Mouse (Mus musculus): ENCODE measurements around the gene F2r. TPM values are rescaled to one million over a fixed set of nuclear protein-coding genes. Genes with fewer than 3 reads are reported as not detected.

Gene F2r
- polyA plus RNA-seq, 1 experiment from 2014 or later, result 81.7 TPM

DNA sequence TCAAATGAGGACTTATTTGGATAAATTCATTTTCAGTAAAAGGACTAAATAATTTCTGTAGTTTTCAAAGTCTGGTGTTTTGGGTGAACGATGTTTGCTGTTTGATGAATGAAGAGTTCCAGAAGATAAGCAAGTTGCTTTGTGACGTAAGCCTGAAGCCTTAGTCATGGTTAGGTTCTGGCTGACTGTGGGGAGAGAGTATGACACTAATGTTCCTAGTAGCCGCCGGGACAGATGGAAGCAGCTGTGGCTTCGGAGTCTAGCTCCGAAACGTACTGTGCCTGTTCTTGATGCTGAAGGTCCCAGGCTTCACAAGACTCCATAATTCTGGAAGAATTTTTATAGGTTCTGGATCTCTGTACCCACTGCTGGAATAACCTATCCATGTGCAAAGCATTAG lies 22.9 kb downstream of the F2r start:
- Histone ChIP-seq H3K9ac (no peak overlapping the region), H3K4me1 (no peaks in the 10 kb centered on the region), H3K4me3 (replicated peaks) (no peak overlapping the region), H3K9me3 (replicated peaks) (no peaks in the 10 kb centered on the region), H3K27me3 (no peaks in the 10 kb centered on the region), H3K36me3 (no peaks in the 10 kb centered on the region), H3K27ac (replicated peaks) (no peak overlapping the region), H3K4me2 (replicated peaks) (no peak overlapping the region)
- ATAC-seq (ENCODE audit: insufficient number of reproducible peaks, low FRiP score, low TSS enrichment, low read depth), result no peak
- WGBS, result 58% methylated on average over 7 of the region's 7 CpGs

- WGBS, result 35% methylated on average over 10 of the region's 10 CpGs
- no peak overlapping the region for H3K27ac ChIP-seq (replicated peaks)
- H3K4me3 ChIP-seq (replicated peaks), result no peak overlapping the region
- H3K4me2 ChIP-seq (replicated peaks), result no peak overlapping the region
- H3K27me3 ChIP-seq, result no peaks in the 10 kb centered on the region
- no peaks in the 10 kb centered on the region for H3K36me3 ChIP-seq
- H3K9me3 ChIP-seq (replicated peaks), result no peaks in the 10 kb centered on the region
- ATAC-seq (ENCODE audit: insufficient number of reproducible peaks, low FRiP score, low TSS enrichment, low read depth), result peak; percentile 32; the same call in 1 of the 2 replicates
- no peak overlapping the region for H3K9ac ChIP-seq
- H3K4me1 ChIP-seq, result no peaks in the 10 kb centered on the region
Observed at GRCm38 (mm10) chr13:95592860-95593259, 25.4 kb downstream of the F2r start.

DNA sequence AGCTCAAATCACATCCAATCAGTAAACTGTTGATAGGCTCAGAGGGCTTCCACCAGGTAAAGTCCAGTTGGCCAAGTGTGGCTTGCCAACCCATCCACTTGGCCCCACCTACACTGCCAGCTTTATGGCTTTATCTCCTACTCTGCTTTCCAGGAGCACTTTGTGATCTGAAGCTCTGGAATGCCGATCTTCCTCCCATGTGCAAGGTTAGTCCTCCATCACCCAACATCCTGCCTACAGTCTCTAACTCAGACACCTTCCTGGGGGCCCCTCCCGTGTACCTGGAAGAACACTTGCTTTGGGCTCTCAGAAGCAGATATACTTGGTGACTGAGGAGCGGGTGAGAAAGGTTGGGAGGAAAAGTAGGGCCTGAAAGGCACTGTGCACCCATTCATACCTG lies 26.7 kb downstream of the F2r start:
- Histone ChIP-seq H3K4me2 (replicated peaks) (no peak overlapping the region), H3K27ac (replicated peaks) (no peak overlapping the region), H3K27me3 (no peaks in the 10 kb centered on the region), H3K9me3 (replicated peaks) (no peaks in the 10 kb centered on the region), H3K4me3 (replicated peaks) (no peak overlapping the region), H3K36me3 (no peaks in the 10 kb centered on the region), H3K4me1 (no peaks in the 10 kb centered on the region), H3K9ac (no peak overlapping the region)
- no peak for ATAC-seq (ENCODE audit: insufficient number of reproducible peaks, low FRiP score, low TSS enrichment, low read depth)
- 88% methylated on average over 3 of the region's 3 CpGs for WGBS

DNA sequence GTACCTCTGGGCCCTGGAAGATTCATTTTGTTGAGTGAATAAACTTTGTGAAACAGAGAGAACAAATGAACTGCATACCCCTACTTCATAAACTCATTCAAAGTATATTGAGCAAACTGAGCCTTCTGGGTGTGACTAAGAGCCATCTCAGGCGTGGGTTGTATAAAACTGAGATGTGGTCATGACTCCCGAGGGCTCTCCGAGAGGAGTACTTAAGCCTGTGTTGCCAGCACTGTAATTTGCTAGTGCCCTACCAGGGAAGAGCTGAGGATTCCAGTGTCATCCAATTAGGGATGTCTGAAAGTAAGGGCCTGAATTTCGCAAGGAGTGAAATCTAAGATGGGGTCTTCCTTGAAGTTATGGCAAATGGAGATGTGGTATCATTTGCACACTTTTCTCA lies 30.7 kb downstream of the F2r start:
- Histone ChIP-seq H3K9me3 (replicated peaks) (no peaks in the 10 kb centered on the region), H3K4me3 (replicated peaks) (no peak overlapping the region), H3K27ac (replicated peaks) (no peak overlapping the region), H3K4me2 (replicated peaks) (no peak overlapping the region), H3K9ac (no peak overlapping the region), H3K4me1 (no peaks in the 10 kb centered on the region), H3K36me3 (no peaks in the 10 kb centered on the region), H3K27me3 (no peaks in the 10 kb centered on the region)
- ATAC-seq (ENCODE audit: insufficient number of reproducible peaks, low FRiP score, low TSS enrichment, low read depth), result no peak
- 82% methylated on average over 4 of the region's 4 CpGs for WGBS

GRCm38 (mm10) chr13:95584898-95585297 lies 33.4 kb downstream of the F2r start:
- Histone ChIP-seq H3K36me3 (no peaks in the 10 kb centered on the region), H3K4me1 (no peaks in the 10 kb centered on the region), H3K27ac (replicated peaks) (no peak overlapping the region), H3K4me3 (replicated peaks) (no peak overlapping the region), H3K9me3 (replicated peaks) (no peaks in the 10 kb centered on the region), H3K27me3 (no peaks in the 10 kb centered on the region), H3K4me2 (replicated peaks) (no peak overlapping the region), H3K9ac (no peak overlapping the region)
- ATAC-seq (ENCODE audit: insufficient number of reproducible peaks, low FRiP score, low TSS enrichment, low read depth), result no peak
- WGBS, result 69% methylated on average over 5 of the region's 5 CpGs

DNA sequence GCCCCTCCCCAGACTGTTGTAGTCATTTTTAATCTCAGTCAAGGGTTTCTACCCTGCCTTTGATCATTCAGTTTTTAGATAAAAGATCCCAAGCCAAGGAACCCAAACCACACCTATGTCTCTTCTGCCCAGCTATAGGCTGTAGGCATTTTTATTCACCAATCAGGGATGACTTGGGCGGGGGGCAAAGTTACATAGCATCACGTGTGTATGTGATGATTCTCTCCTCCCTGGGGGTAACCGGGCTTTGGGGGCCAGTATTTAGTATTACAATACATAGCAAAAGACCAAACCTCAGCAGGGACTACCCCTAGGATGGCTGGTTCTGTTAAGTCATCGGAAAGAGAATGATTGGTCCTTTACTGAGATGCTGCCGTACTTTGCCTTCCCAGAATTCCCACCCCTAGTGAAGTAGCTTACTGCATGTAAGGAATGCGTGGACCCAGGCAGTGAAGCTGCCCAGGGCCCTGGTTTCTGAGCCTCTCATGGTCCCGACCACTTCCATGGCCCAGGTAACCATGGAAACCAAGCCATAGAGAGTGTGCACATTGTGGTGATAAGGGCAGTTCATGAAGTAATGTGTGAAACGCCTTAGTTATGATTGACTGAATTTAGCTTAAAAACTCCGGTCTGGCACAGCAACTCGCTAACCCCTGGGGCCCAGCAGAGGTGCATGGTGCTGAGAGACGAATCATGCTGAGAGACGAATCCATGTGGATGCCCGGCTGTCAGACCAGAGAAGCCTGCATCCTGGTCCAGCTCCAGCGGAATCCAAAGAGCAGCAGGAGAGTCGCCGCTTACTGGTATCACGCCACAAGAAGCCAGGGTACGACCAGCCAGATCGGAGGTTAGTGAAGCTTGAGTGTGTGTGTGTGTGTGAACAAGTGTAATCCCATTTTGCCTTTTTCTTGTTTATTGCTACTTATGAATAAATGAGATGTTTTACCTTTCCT lies 34.8 kb downstream of the F2r start:
- Histone ChIP-seq H3K9ac (no peak overlapping the region), H3K4me3 (replicated peaks) (no peak overlapping the region), H3K4me1 (no peaks in the 10 kb centered on the region), H3K36me3 (no peaks in the 10 kb centered on the region), H3K27ac (replicated peaks) (no peak overlapping the region), H3K27me3 (no peaks in the 10 kb centered on the region), H3K9me3 (replicated peaks) (no peaks in the 10 kb centered on the region), H3K4me2 (replicated peaks) (no peak overlapping the region)
- ATAC-seq (ENCODE audit: insufficient number of reproducible peaks, low FRiP score, low TSS enrichment, low read depth), result no peak
- WGBS, result 69% methylated on average over 19 of the region's 19 CpGs

DNA sequence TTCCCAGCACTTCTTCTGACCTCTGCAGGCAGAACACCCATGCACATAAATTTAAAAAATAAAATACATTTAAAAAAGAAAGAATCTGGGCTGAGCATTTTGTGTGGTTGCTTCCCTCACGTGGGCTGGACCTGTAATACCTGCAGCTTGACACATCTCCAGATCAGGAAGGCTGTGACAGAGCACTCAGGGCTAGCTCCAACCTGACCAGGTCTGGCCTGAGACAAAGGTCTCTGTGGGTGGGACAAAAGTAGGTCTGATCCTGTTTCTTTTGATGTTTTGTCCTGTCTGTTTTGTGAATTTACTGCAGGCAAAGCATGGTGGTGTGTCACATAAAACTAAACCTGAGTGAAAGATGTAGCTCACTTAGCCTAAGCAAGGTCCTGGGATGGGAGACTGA lies 36.4 kb downstream of the F2r start:
- Histone ChIP-seq H3K9ac (no peak overlapping the region), H3K9me3 (replicated peaks) (no peaks in the 10 kb centered on the region), H3K27ac (replicated peaks) (no peak overlapping the region), H3K27me3 (no peaks in the 10 kb centered on the region), H3K36me3 (no peaks in the 10 kb centered on the region), H3K4me1 (no peaks in the 10 kb centered on the region), H3K4me3 (replicated peaks) (no peak overlapping the region), H3K4me2 (replicated peaks) (no peak overlapping the region)
- ATAC-seq (ENCODE audit: insufficient number of reproducible peaks, low FRiP score, low TSS enrichment, low read depth), result no peak
- 29% methylated on average over 1 of the region's 1 CpGs for WGBS

DNA sequence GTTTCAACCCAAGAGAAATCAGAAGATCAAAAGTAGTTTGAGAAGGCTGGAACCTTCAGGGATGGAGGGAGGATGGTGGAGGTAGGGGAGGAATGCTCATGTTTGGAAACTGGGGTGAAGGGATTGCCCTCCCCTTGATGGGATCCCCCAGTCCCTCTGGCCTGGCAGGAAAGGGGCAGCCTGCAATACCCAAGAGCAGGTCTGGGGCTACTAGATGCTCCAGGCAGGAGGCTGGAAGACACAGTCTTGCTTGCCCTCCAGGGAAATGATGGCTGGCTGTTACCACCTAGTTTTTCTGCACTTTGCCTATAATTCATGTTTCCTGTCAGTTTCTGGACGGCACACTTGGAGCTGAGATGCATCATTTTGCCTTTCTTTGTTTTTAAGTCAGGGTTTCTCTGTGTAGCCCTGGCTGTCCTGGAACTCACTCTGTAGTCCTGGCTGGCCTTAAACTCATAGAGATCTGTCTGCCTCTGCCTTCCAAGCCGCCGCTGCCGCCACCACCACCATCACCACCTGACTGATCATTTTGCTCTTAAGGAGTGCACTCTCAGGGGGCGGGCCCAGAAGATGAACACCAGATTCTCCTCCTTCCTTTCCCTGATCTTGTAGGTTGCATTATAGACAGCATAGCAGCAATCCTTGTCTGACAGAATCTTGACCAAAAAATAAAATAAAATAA lies 40.1 kb downstream of the F2r start:
- H3K27ac ChIP-seq (replicated peaks), result no peak overlapping the region
- H3K27me3 ChIP-seq, result no peaks in the 10 kb centered on the region
- ATAC-seq (ENCODE audit: insufficient number of reproducible peaks, low FRiP score, low TSS enrichment, low read depth), result no peak
- H3K4me3 ChIP-seq (replicated peaks), result no peak overlapping the region
- H3K36me3 ChIP-seq, result no peaks in the 10 kb centered on the region
- no peak overlapping the region for H3K9ac ChIP-seq
- 87% methylated on average over 5 of the region's 5 CpGs for WGBS
- H3K4me2 ChIP-seq (replicated peaks), result no peak overlapping the region
- H3K4me1 ChIP-seq, result no peaks in the 10 kb centered on the region
- H3K9me3 ChIP-seq (replicated peaks), result no peaks in the 10 kb centered on the region

DNA sequence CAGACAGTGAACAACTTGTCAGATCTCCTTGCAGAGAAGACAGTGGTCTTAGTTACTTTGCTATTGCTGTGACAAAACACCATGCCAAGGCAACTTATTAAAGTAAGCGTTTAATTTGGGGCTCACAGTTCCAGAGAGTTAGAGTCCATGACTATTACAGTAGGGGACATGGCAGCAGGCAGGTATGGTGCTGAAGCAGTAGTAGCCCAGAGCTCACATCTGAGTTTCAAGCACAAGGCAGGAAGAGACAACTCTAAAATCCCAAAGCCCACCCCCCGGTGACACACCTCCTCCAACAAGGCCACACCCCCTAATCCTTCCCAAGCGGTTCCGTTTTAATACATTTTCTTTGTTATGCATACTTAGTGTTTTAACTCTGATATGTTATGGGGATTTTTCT lies 47.4 kb downstream of the F2r start:
- 97% methylated on average over 4 of the region's 4 CpGs for WGBS

GRCm38 (mm10) chr13:95569326-95569725 lies 49.0 kb downstream of the F2r start:
- Histone ChIP-seq H3K4me2 (replicated peaks) (no peak overlapping the region), H3K36me3 (no peaks in the 10 kb centered on the region), H3K9ac (no peak overlapping the region), H3K4me1 (no peaks in the 10 kb centered on the region), H3K27ac (replicated peaks) (no peak overlapping the region), H3K4me3 (replicated peaks) (no peak overlapping the region), H3K27me3 (no peaks in the 10 kb centered on the region), H3K9me3 (replicated peaks) (no peaks in the 10 kb centered on the region)
- no peak for ATAC-seq (ENCODE audit: insufficient number of reproducible peaks, low FRiP score, low TSS enrichment, low read depth)

More for the DNA sequence above, 47.4 kb downstream of the F2r start:
- H3K4me3 ChIP-seq (replicated peaks), result no peak overlapping the region
- no peaks in the 10 kb centered on the region for H3K36me3 ChIP-seq
- H3K4me1 ChIP-seq, result no peaks in the 10 kb centered on the region
- H3K27me3 ChIP-seq, result no peaks in the 10 kb centered on the region
- no peak overlapping the region for H3K4me2 ChIP-seq (replicated peaks)
- H3K9me3 ChIP-seq (replicated peaks), result no peaks in the 10 kb centered on the region
- no peak overlapping the region for H3K9ac ChIP-seq
- no peak overlapping the region for H3K27ac ChIP-seq (replicated peaks)
- no peak for ATAC-seq (ENCODE audit: insufficient number of reproducible peaks, low FRiP score, low TSS enrichment, low read depth)

- H3K9me3 ChIP-seq (replicated peaks), result no peaks in the 10 kb centered on the region
- no peak overlapping the region for H3K27ac ChIP-seq (replicated peaks)
- no peaks in the 10 kb centered on the region for H3K36me3 ChIP-seq
- 95% methylated on average over 3 of the region's 3 CpGs for WGBS
- H3K4me3 ChIP-seq (replicated peaks), result no peak overlapping the region
- no peak for ATAC-seq (ENCODE audit: insufficient number of reproducible peaks, low FRiP score, low TSS enrichment, low read depth)
- no peaks in the 10 kb centered on the region for H3K27me3 ChIP-seq
- H3K4me2 ChIP-seq (replicated peaks), result no peak overlapping the region
- H3K9ac ChIP-seq, result no peak overlapping the region
- no peaks in the 10 kb centered on the region for H3K4me1 ChIP-seq
Observed at GRCm38 (mm10) chr13:95568336-95568735, 50.0 kb downstream of the F2r start.
